Mouse (Mus musculus): ENCODE results near the gene Tmem200b.
A peak's percentile ranks its signal among the peaks of the same experiment; 100 is the strongest.

The Tmem200b gene

GRCm38 (mm10) chr4:131921461-131922346, at the start of gene Tmem200b:
Tmem200b (plus strand) TSS chr4:131921771.
- DNase-seq (ENCODE audit: low spot score in 2 of 2) = no peak

GRCm38 (mm10) chr4:131872672-131873292, 48.8 kb upstream of the Tmem200b start:
- DNase-seq (ENCODE audit: low spot score in 2 of 2) = no peak

- DNase-seq (ENCODE audit: low spot score in 2 of 2) = peak; percentile 85 to 88
These were observed 48.0 kb upstream of the Tmem200b start, which contains the start of gene Srsf4 for GRCm38 (mm10) chr4:131873293-131874168. Srsf4 (plus strand) TSS chr4:131873617.

- no peak for DNase-seq (ENCODE audit: low spot score in 2 of 2)
These were observed 47.4 kb upstream of the Tmem200b start for GRCm38 (mm10) chr4:131874169-131874536.

- no peak for DNase-seq (ENCODE audit: low spot score in 2 of 2)
These were observed 47.0 kb upstream of the Tmem200b start for GRCm38 (mm10) chr4:131874567-131874966.

- no peak for DNase-seq (ENCODE audit: low spot score in 2 of 2)
These were observed 46.3 kb upstream of the Tmem200b start for GRCm38 (mm10) chr4:131875242-131875641.

- no peak for DNase-seq (ENCODE audit: low spot score in 2 of 2)
These were observed 44.7 kb upstream of the Tmem200b start for GRCm38 (mm10) chr4:131876836-131877235.

GRCm38 (mm10) chr4:131879692-131880091, 41.9 kb upstream of the Tmem200b start:
- no peak for DNase-seq (ENCODE audit: low spot score in 2 of 2)

GRCm38 (mm10) chr4:131881306-131881705, 40.3 kb upstream of the Tmem200b start:
- no peak for DNase-seq (ENCODE audit: low spot score in 2 of 2)

GRCm38 (mm10) chr4:131883571-131883970, 38.0 kb upstream of the Tmem200b start:
- no peak for DNase-seq (ENCODE audit: low spot score in 2 of 2)

GRCm38 (mm10) chr4:131885376-131885775, 36.2 kb upstream of the Tmem200b start:
- DNase-seq (ENCODE audit: low spot score in 2 of 2) = no peak

GRCm38 (mm10) chr4:131888564-131888963, 33.0 kb upstream of the Tmem200b start:
- DNase-seq (ENCODE audit: low spot score in 2 of 2) = no peak

- no peak for DNase-seq (ENCODE audit: low spot score in 2 of 2)
These were observed 30.9 kb upstream of the Tmem200b start for GRCm38 (mm10) chr4:131890692-131891091.

- no peak for DNase-seq (ENCODE audit: low spot score in 2 of 2)
These were observed 24.5 kb upstream of the Tmem200b start for GRCm38 (mm10) chr4:131897109-131897508.

- no peak for DNase-seq (ENCODE audit: low spot score in 2 of 2)
These were observed 23.8 kb upstream of the Tmem200b start for GRCm38 (mm10) chr4:131897787-131898186.

GRCm38 (mm10) chr4:131898503-131899179, 22.9 kb upstream of the Tmem200b start:
- DNase-seq (ENCODE audit: low spot score in 2 of 2) = no peak

- DNase-seq (ENCODE audit: low spot score in 2 of 2) = no peak
These were observed 22.4 kb upstream of the Tmem200b start for GRCm38 (mm10) chr4:131899180-131899554.

- DNase-seq (ENCODE audit: low spot score in 2 of 2) = no peak
These were observed 20.5 kb upstream of the Tmem200b start for GRCm38 (mm10) chr4:131901090-131901489.

- peak in 1 of 2 experiments; percentile 43 for DNase-seq (ENCODE audit: low spot score in 2 of 2)
These were observed 17.1 kb upstream of the Tmem200b start for GRCm38 (mm10) chr4:131904478-131904877.

GRCm38 (mm10) chr4:131906423-131906822, 15.1 kb upstream of the Tmem200b start:
- no peak for DNase-seq (ENCODE audit: low spot score in 2 of 2)

GRCm38 (mm10) chr4:131907912-131908311, 13.7 kb upstream of the Tmem200b start:
- no peak for DNase-seq (ENCODE audit: low spot score in 2 of 2)
